Mouse (Mus musculus): ENCODE measurements around the gene Commd9.

Gene Commd9

GRCm38 (mm10) chr2:101885768-101886438, at the start of gene Commd9:
Commd9 (plus strand) TSS chr2:101886247.
- DNase-seq, result peak; percentile 93

- no peak for DNase-seq
Measured at GRCm38 (mm10) chr2:101842756-101843155, 43.3 kb upstream of the Commd9 start.

- DNase-seq, result no peak
Measured at GRCm38 (mm10) chr2:101854792-101855191, 31.3 kb upstream of the Commd9 start.

GRCm38 (mm10) chr2:101856174-101856573, 29.9 kb upstream of the Commd9 start:
- no peak for DNase-seq

- DNase-seq, result no peak
Measured at GRCm38 (mm10) chr2:101860920-101861485, 25.0 kb upstream of the Commd9 start.

- DNase-seq, result peak; percentile 39
Measured at GRCm38 (mm10) chr2:101862219-101863123, 23.6 kb upstream of the Commd9 start.

- no peak for DNase-seq
Measured at GRCm38 (mm10) chr2:101868683-101869082, 17.4 kb upstream of the Commd9 start.

- no peak for DNase-seq
Measured at GRCm38 (mm10) chr2:101871179-101871578, 14.9 kb upstream of the Commd9 start.

- DNase-seq, result no peak
Measured at GRCm38 (mm10) chr2:101881471-101882162, 4.4 kb upstream of the Commd9 start.

GRCm38 (mm10) chr2:101882998-101883397, 3.0 kb upstream of the Commd9 start, which contains the start of gene Prr5l:
Prr5l (minus strand) TSS chr2:101883027.
- DNase-seq, result no peak

- DNase-seq, result no peak
Measured at GRCm38 (mm10) chr2:101884286-101884685, 1.8 kb upstream of the Commd9 start.

- no peak for DNase-seq
Measured at GRCm38 (mm10) chr2:101888886-101889285, 2.8 kb downstream of the Commd9 start.

- no peak for DNase-seq
Measured at GRCm38 (mm10) chr2:101891143-101891542, 5.1 kb downstream of the Commd9 start.

- peak; percentile 62 for DNase-seq
Measured at GRCm38 (mm10) chr2:101894126-101894525, 8.1 kb downstream of the Commd9 start.

GRCm38 (mm10) chr2:101896425-101897204, 10.6 kb downstream of the Commd9 start:
- no peak for DNase-seq

GRCm38 (mm10) chr2:101902196-101902595, 16.1 kb downstream of the Commd9 start:
- no peak for DNase-seq

- DNase-seq, result peak; percentile 77
Measured at GRCm38 (mm10) chr2:101905534-101906378, 19.7 kb downstream of the Commd9 start.

- DNase-seq, result no peak
Measured at GRCm38 (mm10) chr2:101906379-101906690, 20.3 kb downstream of the Commd9 start.

- DNase-seq, result no peak
Measured at GRCm38 (mm10) chr2:101907386-101908022, 21.5 kb downstream of the Commd9 start.

- DNase-seq, result no peak
Measured at GRCm38 (mm10) chr2:101908773-101909172, 22.7 kb downstream of the Commd9 start.
